Mouse (Mus musculus): ENCODE measurements around the gene Morf4l1.
"Not testable (repeated sequence)": the region's sequence is repeated elsewhere in the genome, so short reads cannot be mapped to it uniquely, and the experiment has no call there.

Morf4l1 gene

GRCm38 (mm10) chr9:90113651-90114566, 665 bp downstream of the Morf4l1 start:
- DNase-seq = peak; percentile 86

GRCm38 (mm10) chr9:90113151-90113550, 1.4 kb downstream of the Morf4l1 start:
- no peak for DNase-seq

DNA sequence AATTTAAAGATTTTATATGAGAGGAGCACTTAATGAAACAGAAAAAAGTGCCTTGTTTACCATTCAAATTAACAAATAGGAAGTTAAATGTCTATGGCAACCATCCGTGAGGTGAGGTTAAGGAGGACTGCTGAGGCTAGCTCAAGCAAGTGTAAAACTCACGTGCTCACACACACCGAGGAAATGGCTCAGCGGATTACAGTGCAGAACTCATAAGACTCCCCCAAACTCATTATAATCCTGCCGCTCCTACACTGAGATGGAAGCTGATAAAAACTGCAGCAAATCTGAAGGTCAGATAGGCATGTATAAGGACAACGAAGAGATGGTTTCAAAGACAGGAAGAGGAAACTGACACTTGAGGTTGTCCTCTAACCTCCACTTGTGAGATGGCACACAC, 5.2 kb downstream of the Morf4l1 start:
- no peak for DNase-seq

GRCm38 (mm10) chr9:90108272-90108671, 6.3 kb downstream of the Morf4l1 start:
- DNase-seq = no peak

DNA sequence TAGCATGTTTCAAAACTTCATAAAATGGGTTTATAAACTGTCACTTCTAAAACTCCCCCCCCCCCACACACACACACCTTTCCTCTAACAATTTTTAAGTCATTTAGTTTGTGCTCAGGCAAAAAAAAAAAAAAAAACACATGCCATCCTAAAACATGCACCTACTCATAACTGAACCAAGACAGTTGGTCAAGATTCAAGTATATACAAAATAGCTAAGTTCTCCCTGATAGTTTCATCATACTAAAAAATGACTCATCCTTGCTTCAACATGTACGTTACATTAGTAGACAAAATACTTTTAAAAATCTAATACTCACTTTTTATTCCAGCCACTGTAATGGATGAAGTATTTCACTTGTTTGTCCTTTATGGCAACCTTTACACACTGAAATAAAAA, 7.7 kb downstream of the Morf4l1 start:
- DNase-seq = no peak

- no peak for DNase-seq
These were observed 9.1 kb downstream of the Morf4l1 start for GRCm38 (mm10) chr9:90105462-90105861.

- no peak for DNase-seq
These were observed 13.8 kb downstream of the Morf4l1 start for GRCm38 (mm10) chr9:90100760-90101159.

GRCm38 (mm10) chr9:90098934-90099333, 15.6 kb downstream of the Morf4l1 start:
- DNase-seq = no peak

- DNase-seq = no peak
These were observed 25.1 kb downstream of the Morf4l1 start for GRCm38 (mm10) chr9:90089339-90090104.

GRCm38 (mm10) chr9:90087906-90088485, 26.6 kb downstream of the Morf4l1 start:
- DNase-seq = no peak

GRCm38 (mm10) chr9:90084766-90085468, 29.7 kb downstream of the Morf4l1 start:
- no peak for DNase-seq

DNA sequence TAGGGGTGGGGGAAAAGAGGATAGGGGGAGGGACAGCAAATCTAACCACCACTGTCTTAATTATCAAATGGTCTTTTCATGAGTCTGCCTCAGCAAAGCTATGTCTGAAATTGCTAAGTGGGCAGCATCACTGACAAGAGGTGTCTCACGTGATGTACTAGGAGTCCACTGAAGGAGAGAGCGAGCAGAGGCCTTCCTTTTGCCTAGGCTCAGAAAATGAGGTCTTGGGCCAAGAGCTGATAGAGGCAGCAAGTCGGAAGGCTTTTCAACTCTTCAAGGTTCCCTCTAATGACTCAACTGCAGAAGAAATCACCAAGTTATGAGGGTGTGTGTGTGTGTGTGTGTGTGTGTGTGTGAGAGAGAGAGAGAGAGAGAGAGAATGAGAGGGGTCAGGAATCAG, 30.4 kb downstream of the Morf4l1 start:
- no peak for DNase-seq

DNA sequence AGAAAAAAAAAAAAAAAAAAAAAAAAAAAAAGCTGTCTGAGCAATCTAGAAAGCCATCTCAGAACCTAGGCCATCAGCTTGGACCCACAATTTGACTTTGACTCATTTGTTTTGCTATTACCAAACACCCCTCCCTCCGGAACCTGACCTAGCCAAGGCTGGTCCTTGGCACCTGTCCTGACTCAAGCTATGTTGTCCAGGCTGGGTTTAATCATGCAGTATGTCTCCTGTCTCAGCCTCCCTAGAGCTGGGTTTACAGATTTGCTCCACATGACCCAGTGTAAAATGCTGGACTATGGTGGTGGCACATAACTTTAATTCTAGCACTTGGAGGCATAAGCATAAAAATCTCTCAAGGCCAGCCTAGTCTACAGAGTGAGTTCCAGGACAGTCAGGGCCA, 31.6 kb downstream of the Morf4l1 start:
- DNase-seq = no peak

DNA sequence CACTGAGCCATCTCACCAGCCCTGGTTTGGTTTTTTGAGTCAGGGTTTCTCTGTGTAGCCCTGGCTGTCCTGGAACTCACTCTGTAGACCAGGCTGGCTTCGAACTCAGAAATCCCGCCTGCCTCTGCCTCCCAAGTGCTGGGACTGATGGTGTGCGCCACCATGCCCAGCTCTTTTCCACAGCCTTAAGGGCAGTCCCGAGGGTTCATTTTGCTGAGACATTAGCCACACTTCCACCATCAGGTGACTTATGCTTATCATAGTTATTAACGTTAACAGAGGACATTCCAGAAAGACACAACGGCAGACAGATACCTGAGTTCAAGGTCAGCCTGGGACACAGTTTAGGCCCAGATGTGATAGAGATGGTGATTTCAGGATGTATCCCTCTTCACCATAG, 32.6 kb downstream of the Morf4l1 start:
- DNase-seq = not testable (repeated sequence)

GRCm38 (mm10) chr9:90076849-90077461, 37.6 kb downstream of the Morf4l1 start:
- peak; percentile 54 for DNase-seq

GRCm38 (mm10) chr9:90076131-90076530, 38.4 kb downstream of the Morf4l1 start:
- no peak for DNase-seq

GRCm38 (mm10) chr9:90075336-90075735, 39.2 kb downstream of the Morf4l1 start:
- no peak for DNase-seq

GRCm38 (mm10) chr9:90070174-90070573, 44.4 kb downstream of the Morf4l1 start:
- no peak for DNase-seq

- no peak for DNase-seq
These were observed 45.1 kb downstream of the Morf4l1 start for GRCm38 (mm10) chr9:90069485-90069884.

DNA sequence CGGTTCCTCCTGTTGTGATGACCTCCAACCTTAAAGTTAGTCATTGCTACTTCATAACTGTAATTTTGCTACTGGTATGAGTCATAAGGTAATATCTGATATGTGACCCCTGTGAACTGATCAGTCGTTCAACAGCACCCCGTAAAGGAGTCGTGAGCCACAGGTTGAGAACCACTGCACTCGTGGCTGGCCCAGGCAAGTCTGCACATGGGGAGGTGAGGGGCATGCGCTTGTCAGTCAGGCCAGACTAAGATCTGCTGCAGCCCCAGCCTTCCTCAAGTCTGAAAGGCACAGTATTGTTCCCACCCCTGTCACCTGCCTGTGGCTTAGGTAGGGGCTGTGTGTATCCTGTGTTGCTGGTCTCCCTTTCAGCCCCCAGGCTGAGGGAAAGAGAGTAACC, 45.8 kb downstream of the Morf4l1 start:
- no peak for DNase-seq

- no peak for DNase-seq
These were observed 47.2 kb downstream of the Morf4l1 start for GRCm38 (mm10) chr9:90067341-90067740.

DNA sequence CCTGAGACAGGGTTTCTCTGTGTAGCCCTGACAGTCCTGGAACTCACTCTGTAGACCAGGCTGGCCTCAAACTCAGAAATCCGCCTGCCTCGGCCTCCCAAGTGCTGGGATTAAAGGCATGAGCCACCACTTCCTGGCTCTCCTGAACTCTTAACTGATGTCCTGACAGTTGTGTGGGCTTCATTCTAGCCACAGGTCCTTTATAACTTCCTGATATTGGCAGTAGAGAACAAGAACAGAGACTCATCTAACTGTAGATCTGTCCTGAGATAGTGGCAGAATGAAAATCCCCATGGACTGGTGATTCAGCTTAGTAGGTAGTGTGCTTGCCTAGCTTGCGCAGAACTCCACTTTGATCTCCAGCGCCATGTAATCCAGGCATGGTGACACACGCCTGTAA, 53.6 kb downstream of the Morf4l1 start:
- not testable (repeated sequence) for DNase-seq

- no peak for DNase-seq
These were observed 54.0 kb downstream of the Morf4l1 start for GRCm38 (mm10) chr9:90060574-90060875.

Data from cerebellum, adult 9-10 months (tissue).